Mouse (Mus musculus) myocyte (in vitro differentiated cells): ENCODE results near the gene Olfr594. TPM values are rescaled to one million over a fixed set of nuclear protein-coding genes. Genes with fewer than 3 reads are reported as not detected.

Experiments used
- polyA plus RNA-seq: library from polyadenylated mRNA; unstranded; fragments of >200 nt; fragmentation: generic; extraction: Trizol; gene quantifications from one replicate; pipeline ENCODE4 v1.2.1, GENCODE M21; 2012; ENCODE audit warnings: missing spikeins

The Olfr594 gene
- polyA plus RNA-seq, 1 experiment = not detected

Other genes starting within 250 kb of the Olfr594 start
- not detected for gene Olfr577, start 241.1 kb upstream of the Olfr594 start, polyA plus RNA-seq
- not detected for gene Olfr578, start 227.7 kb upstream of the Olfr594 start, polyA plus RNA-seq
- gene Olfr582, start 179.0 kb upstream of the Olfr594 start, polyA plus RNA-seq = not detected
- not detected for gene Olfr583, start 165.7 kb upstream of the Olfr594 start, polyA plus RNA-seq
- gene Olfr584, start 135.1 kb upstream of the Olfr594 start, polyA plus RNA-seq = not detected
- gene Olfr585, start 119.3 kb upstream of the Olfr594 start, polyA plus RNA-seq = not detected
- not detected for gene Olfr586, start 91.4 kb upstream of the Olfr594 start, polyA plus RNA-seq
- not detected for gene Olfr588-ps1, start 76.1 kb upstream of the Olfr594 start, polyA plus RNA-seq
- gene Olfr589, start 60.6 kb upstream of the Olfr594 start, polyA plus RNA-seq = not detected
- gene Olfr591, start 38.7 kb upstream of the Olfr594 start, polyA plus RNA-seq = not detected
- gene Olfr592, start 32.2 kb upstream of the Olfr594 start, polyA plus RNA-seq = not detected
- not detected for gene Olfr593, start 5.1 kb upstream of the Olfr594 start, polyA plus RNA-seq
- gene Usp17ld, start 35.5 kb downstream of the Olfr594 start, polyA plus RNA-seq = 0.05 TPM
- not detected for gene Olfr596, start 88.7 kb downstream of the Olfr594 start, polyA plus RNA-seq
- gene Olfr597, start 99.3 kb downstream of the Olfr594 start, polyA plus RNA-seq = not detected
- not detected for gene Olfr598, start 106.6 kb downstream of the Olfr594 start, polyA plus RNA-seq
- gene Olfr599, start 118.9 kb downstream of the Olfr594 start, polyA plus RNA-seq = not detected
- gene Olfr600, start 132.7 kb downstream of the Olfr594 start, polyA plus RNA-seq = not detected
- not detected for gene Olfr601, start 145.7 kb downstream of the Olfr594 start, polyA plus RNA-seq
- not detected for gene Olfr603, start 169.2 kb downstream of the Olfr594 start, polyA plus RNA-seq
- not detected for gene Usp17lc, start 198.1 kb downstream of the Olfr594 start, polyA plus RNA-seq
- not detected for gene Olfr605, start 228.4 kb downstream of the Olfr594 start, polyA plus RNA-seq
- not detected for gene Olfr606, start 232.1 kb downstream of the Olfr594 start, polyA plus RNA-seq
- not detected for gene Olfr607, start 247.2 kb downstream of the Olfr594 start, polyA plus RNA-seq